Mouse (Mus musculus): ENCODE data around the gene Eml6.

- TF ChIP-seq POLR2A (IDR thresholded peaks at IDR 0.05; ENCODE audit: extremely low read depth, insufficient read depth, low read length) (no peak), CTCF (IDR thresholded peaks at IDR 0.05; ENCODE audit: low read depth, low read length) (no peak)
Observed at GRCm38 (mm10) chr11:29795106-29795505, 230.7 kb downstream of the Eml6 start.
